Mouse (Mus musculus) adrenal gland, postnatal 4 days (tissue): ENCODE results near the gene 2210418O10Rik. TPM values are rescaled to one million over a fixed set of nuclear protein-coding genes. Genes with fewer than 3 reads are reported as not detected.
"Not testable (repeated sequence)": the region's sequence is repeated elsewhere in the genome, so short reads cannot be mapped to it uniquely, and the experiment has no call there.

Source experiments
- DNase-seq, 2 experiments: peaks; one replicate each; pipeline ENCODE4 v3.0.0; 2021 to 2022; ENCODE audit warnings: low spot score in 2 of 2, mixed read lengths in 2 of 2
- long read RNA-seq, 2 experiments: library from polyadenylated mRNA; stranded (forward); transcript quantifications; one replicate each; pipeline ENCODE4 v2.0.0; 2021
- total RNA-seq, 2 experiments: library from RNA; stranded (reverse); gene quantifications; 2 replicates each; pipeline ENCODE4 v1.2.3; 2021

The 2210418O10Rik gene
- total RNA-seq: 1 to 10 TPM; 5.0 to 7.4 TPM
- long read RNA-seq, experiment 1, partial matches to known transcripts: 2 of 3 reads
- long read RNA-seq, experiment 1, other reads (novel, unspliced or antisense): 0 of 3 reads
- long read RNA-seq, experiment 2, partial matches to known transcripts: 0 of 3 reads
- long read RNA-seq, experiment 2, other reads (novel, unspliced or antisense): 3 of 3 reads

GRCm38 (mm10) chr2:176226269-176226668, at the start of gene 2210418O10Rik:
TSS of gene 2210418O10Rik (plus strand) at chr2:176226569.
- DNase-seq: not testable (repeated sequence)

GRCm38 (mm10) chr2:176248519-176248918, 22.1 kb downstream of the 2210418O10Rik start:
- DNase-seq: not testable (repeated sequence)

Other genes with a start within 250 kb of the 2210418O10Rik start
- gene Gm2004, start 76.7 kb upstream of the 2210418O10Rik start, total RNA-seq: 1 to 10 TPM in 1 of 2 experiments, not detected in 1; 3.3 TPM
- not detected for gene Gm11009, start 92.9 kb downstream of the 2210418O10Rik start, total RNA-seq
- 10 to 100 TPM in 1 of 2 experiments, 1 to 10 TPM in 1; 8.4 to 15.4 TPM for gene Gm14435, start 197.0 kb downstream of the 2210418O10Rik start, total RNA-seq